Mouse (Mus musculus): ENCODE measurements around the gene Dhodh. TPM values are rescaled to one million over a fixed set of nuclear protein-coding genes. Genes with fewer than 3 reads are reported as not detected.
A peak's percentile ranks its signal among the peaks of the same experiment; 100 is the strongest.

Gene Dhodh
- polyA plus RNA-seq, 2 experiments = 12.5 to 15.3 TPM

GRCm38 (mm10) chr8:109628638-109629037 is 20.2 kb upstream of the Dhodh start:
- TF ChIP-seq CTCF (IDR thresholded peaks at IDR 0.05; ENCODE audit: low read depth) = no peak
- TF ChIP-seq EP300 (IDR thresholded peaks at IDR 0.05; ENCODE audit: low read depth) = no peak
- no peak for ATAC-seq (ENCODE audit: insufficient read depth)
- no peaks in the 10 kb centered on the region for H3K27me3 ChIP-seq (ENCODE audit: control insufficient read depth, insufficient read depth, low read length)

GRCm38 (mm10) chr8:109615569-109615968 is 7.1 kb upstream of the Dhodh start:
- peaks cover 14% of the 10 kb centered on the region in 2 experiments for H3K4me1 ChIP-seq (replicated peaks; ENCODE audit: control insufficient read depth in 2 of 2, insufficient read depth in 2 of 2, low read length in 1 of 2)
- H3K36me3 ChIP-seq (replicated peaks; ENCODE audit: control insufficient read depth, insufficient read depth, low read depth) = no peaks in the 10 kb centered on the region
- no peak for DNase-seq (ENCODE audit: low read depth in 3 of 3, low spot score in 3 of 3)
- H3K9ac ChIP-seq (replicated peaks) = no peak overlapping the region
- H3K4me2 ChIP-seq (ENCODE audit: low read depth) = no peak overlapping the region
- H3K4me3 ChIP-seq (ENCODE audit: insufficient read depth in 1 of 2, low read depth in 2 of 2, low read length in 2 of 2) = no peak overlapping the region
- no peaks in the 10 kb centered on the region for H3K27me3 ChIP-seq (ENCODE audit: control insufficient read depth, insufficient read depth, low read length)
- peaks cover 2% of the 10 kb centered on the region for H3K9me3 ChIP-seq (ENCODE audit: control insufficient read depth, low read length)
- 61% methylated on average over 3 of the region's 3 CpGs for WGBS (ENCODE audit: insufficient replicate concordance)
- no peak for ATAC-seq (ENCODE audit: insufficient read depth)
- TF ChIP-seq EP300 (IDR thresholded peaks at IDR 0.05; ENCODE audit: low read depth) (no peak), CTCF (IDR thresholded peaks at IDR 0.05; ENCODE audit: low read depth) (no peak)
- H3K27ac ChIP-seq = no peak overlapping the region

More at GRCm38 (mm10) chr8:109628638-109629037, 20.2 kb upstream of the Dhodh start:
- no peak overlapping the region for H3K9ac ChIP-seq (replicated peaks)
- no peak overlapping the region for H3K4me2 ChIP-seq (ENCODE audit: low read depth)
- H3K36me3 ChIP-seq (replicated peaks; ENCODE audit: control insufficient read depth, insufficient read depth, low read depth) = no peaks in the 10 kb centered on the region
- H3K27ac ChIP-seq = no peak overlapping the region
- no peak overlapping the region for H3K4me3 ChIP-seq (ENCODE audit: insufficient read depth in 1 of 2, low read depth in 2 of 2, low read length in 2 of 2)
- no peak for DNase-seq (ENCODE audit: low read depth in 3 of 3, low spot score in 3 of 3)
- H3K9me3 ChIP-seq (ENCODE audit: control insufficient read depth, low read length) = no peaks in the 10 kb centered on the region
- 54% methylated on average over 6 of the region's 6 CpGs for WGBS (ENCODE audit: insufficient replicate concordance)
- H3K4me1 ChIP-seq (replicated peaks; ENCODE audit: control insufficient read depth in 2 of 2, insufficient read depth in 2 of 2, low read length in 1 of 2) = no peaks in the 10 kb centered on the region

GRCm38 (mm10) chr8:109614243-109615210 is 6.1 kb upstream of the Dhodh start, which contains the start of gene Pkd1l3:
Gene Pkd1l3 (plus strand): TSS chr8:109614517.
- Histone ChIP-seq H3K36me3 (replicated peaks; ENCODE audit: control insufficient read depth, insufficient read depth, low read depth) (no peaks in the 10 kb centered on the region), H3K4me1 (replicated peaks; ENCODE audit: control insufficient read depth in 2 of 2, insufficient read depth in 2 of 2, low read length in 1 of 2) (peaks cover 14 to 16% of the 10 kb centered on the region in 2 experiments), H3K27me3 (ENCODE audit: control insufficient read depth, insufficient read depth, low read length) (no peaks in the 10 kb centered on the region), H3K4me3 (ENCODE audit: insufficient read depth in 1 of 2, low read depth in 2 of 2, low read length in 2 of 2) (peak within 1 kb of the TSS; percentile 53 to 76), H3K9ac (replicated peaks) (peak within 1 kb of the TSS; percentile 50), H3K4me2 (ENCODE audit: low read depth) (peak within 1 kb of the TSS; percentile 78), H3K9me3 (ENCODE audit: control insufficient read depth, low read length) (peaks cover 2% of the 10 kb centered on the region), H3K27ac (0 out of 2 replicates have a peak within 1 kb of the TSS, but pooled peaks have one; percentile 18)
- peak; percentile 51; the same call in 1 of the 2 replicates for TF ChIP-seq EP300 (IDR thresholded peaks at IDR 0.05; ENCODE audit: low read depth)
- TF ChIP-seq CTCF (IDR thresholded peaks at IDR 0.05; ENCODE audit: low read depth) = no peak
- WGBS (ENCODE audit: insufficient replicate concordance) = 12% methylated on average over 27 of the region's 27 CpGs
- DNase-seq (ENCODE audit: low read depth in 3 of 3, low spot score in 3 of 3) (peak in 2 of 3 experiments; percentile 36 to 51), ATAC-seq (ENCODE audit: insufficient read depth) (peak; percentile 72; the same call in 1 of the 2 replicates)

- Histone ChIP-seq H3K4me3 (ENCODE audit: insufficient read depth in 1 of 2, low read depth in 2 of 2, low read length in 2 of 2) (peak overlapping the region; percentile 65 to 71), H3K4me1 (replicated peaks; ENCODE audit: control insufficient read depth in 2 of 2, insufficient read depth in 2 of 2, low read length in 1 of 2) (peaks cover 14 to 16% of the 10 kb centered on the region in 2 experiments), H3K9ac (replicated peaks) (peak overlapping the region; percentile 84), H3K4me2 (ENCODE audit: low read depth) (peak overlapping the region; percentile 97), H3K27me3 (ENCODE audit: control insufficient read depth, insufficient read depth, low read length) (no peaks in the 10 kb centered on the region), H3K36me3 (replicated peaks; ENCODE audit: control insufficient read depth, insufficient read depth, low read depth) (no peaks in the 10 kb centered on the region), H3K27ac (peak overlapping the region; percentile 93), H3K9me3 (ENCODE audit: control insufficient read depth, low read length) (no peaks in the 10 kb centered on the region)
- no peak for TF ChIP-seq EP300 (IDR thresholded peaks at IDR 0.05; ENCODE audit: low read depth)
- no peak for TF ChIP-seq CTCF (IDR thresholded peaks at IDR 0.05; ENCODE audit: low read depth)
- ATAC-seq (ENCODE audit: insufficient read depth) (no peak), DNase-seq (ENCODE audit: low read depth in 3 of 3, low spot score in 3 of 3) (no peak)
- WGBS (ENCODE audit: insufficient replicate concordance) = 14% methylated on average over 5 of the region's 5 CpGs
Measured at GRCm38 (mm10) chr8:109609153-109609502, 655 bp upstream of the Dhodh start.

- H3K4me3 ChIP-seq (ENCODE audit: insufficient read depth in 1 of 2, low read depth in 2 of 2, low read length in 2 of 2) = peak overlapping the region; percentile 65 to 71
- no peaks in the 10 kb centered on the region for H3K36me3 ChIP-seq (replicated peaks; ENCODE audit: control insufficient read depth, insufficient read depth, low read depth)
- WGBS (ENCODE audit: insufficient replicate concordance) = 3% methylated on average over 12 of the region's 12 CpGs
- H3K9ac ChIP-seq (replicated peaks) = peak overlapping the region; percentile 84
- H3K27ac ChIP-seq = no peak overlapping the region
- TF ChIP-seq EP300 (IDR thresholded peaks at IDR 0.05; ENCODE audit: low read depth) = no peak
- TF ChIP-seq CTCF (IDR thresholded peaks at IDR 0.05; ENCODE audit: low read depth) = no peak
- DNase-seq (ENCODE audit: low read depth in 3 of 3, low spot score in 3 of 3) = no peak
- ATAC-seq (ENCODE audit: insufficient read depth) = no peak
- no peaks in the 10 kb centered on the region for H3K9me3 ChIP-seq (ENCODE audit: control insufficient read depth, low read length)
- no peaks in the 10 kb centered on the region for H3K27me3 ChIP-seq (ENCODE audit: control insufficient read depth, insufficient read depth, low read length)
- peak overlapping the region; percentile 97 for H3K4me2 ChIP-seq (ENCODE audit: low read depth)
- peaks cover 11 to 12% of the 10 kb centered on the region in 2 experiments for H3K4me1 ChIP-seq (replicated peaks; ENCODE audit: control insufficient read depth in 2 of 2, insufficient read depth in 2 of 2, low read length in 1 of 2)
Measured at GRCm38 (mm10) chr8:109607650-109608049, 823 bp downstream of the Dhodh start.
